Mouse (Mus musculus) small intestine, adult 2 months (tissue): ENCODE measurements around the gene 4930539E08Rik.

Experiments
- CTCF ChIP-seq: fragments of 200-500 bp; IDR thresholded peaks from 2 replicates; pipeline ENCODE4 v1.5.1; 2012; ENCODE audit warnings: low read depth, mild to moderate bottlenecking, control low read depth, inconsistent platforms, low read length, moderate library complexity, mixed read lengths; ENCODE audit not compliant: insufficient replicate concordance, insufficient read length; ENCODE audit errors: extremely low read depth
- POLR2A ChIP-seq: fragments of 200-500 bp; IDR thresholded peaks from 2 replicates; pipeline ENCODE4 v1.6.1; 2012; ENCODE audit warnings: low read depth, mild to moderate bottlenecking, control low read depth, inconsistent platforms, low read length, moderate library complexity

GRCm38 (mm10) chr17:28866921-28867320 is 48.2 kb downstream of the 4930539E08Rik start:
- TF ChIP-seq POLR2A = no peak
- TF ChIP-seq CTCF = no peak
